Mouse (Mus musculus): ENCODE measurements around the gene Tmem33.

GRCm38 (mm10) chr5:67227682-67228444 lies 32.5 kb upstream of the Tmem33 start:
- TF ChIP-seq CTCF (IDR thresholded peaks at IDR 0.05; ENCODE audit: control insufficient read depth, insufficient read depth, low read length) (no peak), POLR2A (IDR thresholded peaks at IDR 0.05; ENCODE audit: borderline replicate concordance, control insufficient read depth, low read depth, low read length) (no peak)

All from bone marrow, adult 2 months (tissue).